Mouse (Mus musculus): ENCODE data around the gene Usp19. TPM values are rescaled to one million over a fixed set of nuclear protein-coding genes. Genes with fewer than 3 reads are reported as not detected.

The Usp19 gene
- polyA plus RNA-seq, 1 experiment: 161 TPM

- 87% methylated on average over 19 of the region's 19 CpGs for WGBS
- Histone ChIP-seq H3K4me1 (ENCODE audit: control insufficient read depth, insufficient read depth, low read length) (peaks cover 5% of the 10 kb centered on the region), H3K4me3 (replicated peaks; ENCODE audit: extremely low read depth, low read depth, low read length) (no peak overlapping the region)
- TF ChIP-seq POLR2A (IDR thresholded peaks at IDR 0.05; ENCODE audit: borderline replicate concordance, extremely low read depth, low read depth, low read length) (no peak), CTCF (IDR thresholded peaks at IDR 0.05; ENCODE audit: insufficient read depth, low read length) (no peak)
- DNase-seq: no peak
Observed at GRCm38 (mm10) chr9:108481520-108482210, 8.7 kb upstream of the Usp19 start.

- H3K4me3 ChIP-seq (replicated peaks; ENCODE audit: extremely low read depth, low read depth, low read length): no peak overlapping the region
Observed at GRCm38 (mm10) chr9:108483051-108483790, 7.2 kb upstream of the Usp19 start.

GRCm38 (mm10) chr9:108484021-108484420 lies 6.4 kb upstream of the Usp19 start:
- DNase-seq: no peak
- WGBS: 93% methylated on average over 15 of the region's 15 CpGs
- Histone ChIP-seq H3K4me3 (replicated peaks; ENCODE audit: extremely low read depth, low read depth, low read length) (no peak overlapping the region), H3K4me1 (ENCODE audit: control insufficient read depth, insufficient read depth, low read length) (peaks cover 5% of the 10 kb centered on the region)
- no peak for TF ChIP-seq CTCF (IDR thresholded peaks at IDR 0.05; ENCODE audit: insufficient read depth, low read length)
- no peak for TF ChIP-seq POLR2A (IDR thresholded peaks at IDR 0.05; ENCODE audit: borderline replicate concordance, extremely low read depth, low read depth, low read length)

More at GRCm38 (mm10) chr9:108483051-108483790, 7.2 kb upstream of the Usp19 start:
- no peak for DNase-seq
- peaks cover 5% of the 10 kb centered on the region for H3K4me1 ChIP-seq (ENCODE audit: control insufficient read depth, insufficient read depth, low read length)
- 94% methylated on average over 18 of the region's 18 CpGs for WGBS
- TF ChIP-seq CTCF (IDR thresholded peaks at IDR 0.05; ENCODE audit: insufficient read depth, low read length) (no peak), POLR2A (IDR thresholded peaks at IDR 0.05; ENCODE audit: borderline replicate concordance, extremely low read depth, low read depth, low read length) (no peak)

GRCm38 (mm10) chr9:108485301-108485875 lies 5.0 kb upstream of the Usp19 start:
- Histone ChIP-seq H3K4me1 (ENCODE audit: control insufficient read depth, insufficient read depth, low read length) (peaks cover 5% of the 10 kb centered on the region; the same call in 1 of the 2 replicates), H3K4me3 (replicated peaks; ENCODE audit: extremely low read depth, low read depth, low read length) (no peak overlapping the region)
- no peak for DNase-seq
- TF ChIP-seq CTCF (IDR thresholded peaks at IDR 0.05; ENCODE audit: insufficient read depth, low read length): no peak
- TF ChIP-seq POLR2A (IDR thresholded peaks at IDR 0.05; ENCODE audit: borderline replicate concordance, extremely low read depth, low read depth, low read length): no peak
- 94% methylated on average over 19 of the region's 19 CpGs for WGBS

- TF ChIP-seq POLR2A (IDR thresholded peaks at IDR 0.05; ENCODE audit: borderline replicate concordance, extremely low read depth, low read depth, low read length): no peak
- no peak for TF ChIP-seq CTCF (IDR thresholded peaks at IDR 0.05; ENCODE audit: insufficient read depth, low read length)
- WGBS: 94% methylated on average over 8 of the region's 8 CpGs
- H3K4me3 ChIP-seq (replicated peaks; ENCODE audit: extremely low read depth, low read depth, low read length): no peak overlapping the region
Observed at GRCm38 (mm10) chr9:108486973-108487530, 3.4 kb upstream of the Usp19 start.

GRCm38 (mm10) chr9:108488403-108488802 lies 2.0 kb upstream of the Usp19 start:
- no peak for DNase-seq
- WGBS: 92% methylated on average over 17 of the region's 17 CpGs
- Histone ChIP-seq H3K4me3 (replicated peaks; ENCODE audit: extremely low read depth, low read depth, low read length) (no peak overlapping the region), H3K4me1 (ENCODE audit: control insufficient read depth, insufficient read depth, low read length) (peaks cover 7% of the 10 kb centered on the region)
- TF ChIP-seq POLR2A (IDR thresholded peaks at IDR 0.05; ENCODE audit: borderline replicate concordance, extremely low read depth, low read depth, low read length) (no peak), CTCF (IDR thresholded peaks at IDR 0.05; ENCODE audit: insufficient read depth, low read length) (no peak)

More at GRCm38 (mm10) chr9:108486973-108487530, 3.4 kb upstream of the Usp19 start:
- H3K4me1 ChIP-seq (ENCODE audit: control insufficient read depth, insufficient read depth, low read length): peaks cover 7% of the 10 kb centered on the region
- no peak for DNase-seq

GRCm38 (mm10) chr9:108489215-108489614 lies 1.2 kb upstream of the Usp19 start:
- TF ChIP-seq POLR2A (IDR thresholded peaks at IDR 0.05; ENCODE audit: borderline replicate concordance, extremely low read depth, low read depth, low read length) (no peak), CTCF (IDR thresholded peaks at IDR 0.05; ENCODE audit: insufficient read depth, low read length) (no peak)
- no peak for DNase-seq
- peaks cover 7% of the 10 kb centered on the region for H3K4me1 ChIP-seq (ENCODE audit: control insufficient read depth, insufficient read depth, low read length)
- 94% methylated on average over 20 of the region's 20 CpGs for WGBS
- H3K4me3 ChIP-seq (replicated peaks; ENCODE audit: extremely low read depth, low read depth, low read length): no peak overlapping the region

- DNase-seq: no peak
- WGBS: 52% methylated on average over 26 of the region's 26 CpGs
- no peak for TF ChIP-seq CTCF (IDR thresholded peaks at IDR 0.05; ENCODE audit: insufficient read depth, low read length)
- no peak for TF ChIP-seq POLR2A (IDR thresholded peaks at IDR 0.05; ENCODE audit: borderline replicate concordance, extremely low read depth, low read depth, low read length)
- peak overlapping the region; percentile 66 for H3K4me3 ChIP-seq (replicated peaks; ENCODE audit: extremely low read depth, low read depth, low read length)
- H3K4me1 ChIP-seq (ENCODE audit: control insufficient read depth, insufficient read depth, low read length): peaks cover 7% of the 10 kb centered on the region
Observed at GRCm38 (mm10) chr9:108489702-108490558, 472 bp upstream of the Usp19 start.

GRCm38 (mm10) chr9:108491286-108491580 lies 831 bp downstream of the Usp19 start:
- DNase-seq: no peak
- peak overlapping the region; percentile 85 for H3K4me3 ChIP-seq (replicated peaks; ENCODE audit: extremely low read depth, low read depth, low read length)
- 2% methylated on average over 12 of the region's 12 CpGs for WGBS
- no peak for TF ChIP-seq POLR2A (IDR thresholded peaks at IDR 0.05; ENCODE audit: borderline replicate concordance, extremely low read depth, low read depth, low read length)
- no peak for TF ChIP-seq CTCF (IDR thresholded peaks at IDR 0.05; ENCODE audit: insufficient read depth, low read length)
- H3K4me1 ChIP-seq (ENCODE audit: control insufficient read depth, insufficient read depth, low read length): peaks cover 7% of the 10 kb centered on the region

All from lung, adult 2 months (tissue).